Mouse (Mus musculus): ENCODE results near the gene Podxl2. TPM values are rescaled to one million over a fixed set of nuclear protein-coding genes. Genes with fewer than 3 reads are reported as not detected.

Gene Podxl2
- polyA plus RNA-seq, 1 experiment from 2014 or later = 26.4 TPM

DNA sequence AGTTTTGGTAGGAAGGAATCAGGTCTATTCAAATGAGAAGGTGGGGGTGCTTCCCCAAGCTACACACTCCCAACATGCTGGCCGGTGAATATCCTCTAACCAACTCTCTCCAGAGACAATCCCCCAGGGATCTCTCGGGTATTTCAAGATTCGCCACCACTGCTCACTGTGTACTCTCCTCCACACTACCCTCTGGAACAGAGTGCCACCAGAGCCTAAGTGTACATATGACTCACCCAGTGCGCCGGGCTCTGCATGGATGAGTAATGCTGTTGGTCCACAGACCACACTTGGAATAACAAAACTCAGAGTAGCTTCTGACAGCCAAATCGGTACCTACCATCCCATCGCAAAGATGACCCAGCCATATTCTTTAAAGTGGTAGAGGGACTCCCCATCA is 5.4 kb downstream of the Podxl2 start:
- Histone ChIP-seq H3K9ac (ENCODE audit: low read depth, low read length) (no peak overlapping the region), H3K27ac (ENCODE audit: low read depth, low read length) (no peak overlapping the region)
- no peak for ATAC-seq (replicated peaks; ENCODE audit: insufficient number of reproducible peaks, low FRiP score, low TSS enrichment)

GRCm38 (mm10) chr6:88865704-88866103 is 9.1 kb downstream of the Podxl2 start:
- Histone ChIP-seq H3K4me1 (ENCODE audit: control insufficient read depth, insufficient read depth, low read length) (no peaks in the 10 kb centered on the region), H3K9me3 (replicated peaks; ENCODE audit: control insufficient read depth, low read length) (peaks cover 2% of the 10 kb centered on the region; the same call in 1 of the 2 replicates), H3K4me2 (no peak overlapping the region), H3K27ac (ENCODE audit: low read depth, low read length) (no peak overlapping the region), H3K36me3 (ENCODE audit: control insufficient read depth, insufficient read depth, low read length) (peaks cover 7% of the 10 kb centered on the region; the same call in 1 of the 2 replicates), H3K27me3 (ENCODE audit: control insufficient read depth, insufficient read depth, low read length) (0 out of 2 replicates have a peak, but pooled peaks cover 3% of the 10 kb centered on the region), H3K9ac (ENCODE audit: low read depth, low read length) (no peak overlapping the region), H3K4me3 (ENCODE audit: low read depth, low read length) (no peak overlapping the region)
- no peak for ATAC-seq (replicated peaks; ENCODE audit: insufficient number of reproducible peaks, low FRiP score, low TSS enrichment)
- WGBS (ENCODE audit: insufficient replicate concordance) = 77% methylated on average over 7 of the region's 7 CpGs

More for the DNA sequence above, 5.4 kb downstream of the Podxl2 start:
- peaks cover 5% of the 10 kb centered on the region; the same call in 1 of the 2 replicates for H3K4me1 ChIP-seq (ENCODE audit: control insufficient read depth, insufficient read depth, low read length)
- no peak overlapping the region for H3K4me3 ChIP-seq (ENCODE audit: low read depth, low read length)
- no peak overlapping the region for H3K4me2 ChIP-seq
- H3K9me3 ChIP-seq (replicated peaks; ENCODE audit: control insufficient read depth, low read length) = no peaks in the 10 kb centered on the region
- no peaks in the 10 kb centered on the region for H3K36me3 ChIP-seq (ENCODE audit: control insufficient read depth, insufficient read depth, low read length)
- H3K27me3 ChIP-seq (ENCODE audit: control insufficient read depth, insufficient read depth, low read length) = peaks cover 21% of the 10 kb centered on the region
- WGBS (ENCODE audit: insufficient replicate concordance) = 80% methylated on average over 7 of the region's 7 CpGs

DNA sequence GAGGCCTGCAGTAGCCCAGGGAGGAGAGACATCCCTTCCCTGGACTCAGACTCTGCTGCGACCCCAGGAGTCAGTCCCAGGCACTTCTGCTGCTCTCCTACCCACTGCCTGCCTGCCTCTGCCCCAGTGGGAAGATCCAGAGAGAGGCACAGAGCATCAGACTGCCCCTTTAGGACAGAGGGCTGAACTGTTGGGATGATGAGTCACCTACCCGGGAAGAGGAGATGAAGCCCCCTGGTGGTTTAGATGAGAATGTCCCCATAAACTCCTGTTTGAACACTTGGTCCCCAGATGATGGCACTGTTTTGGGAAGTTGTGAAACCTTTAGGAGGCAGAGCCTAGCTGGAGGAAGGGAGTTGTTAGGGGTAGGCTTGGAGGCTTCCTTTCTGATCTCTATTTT is 13.9 kb downstream of the Podxl2 start:
- WGBS (ENCODE audit: insufficient replicate concordance) = 11% methylated on average over 2 of the region's 2 CpGs
- H3K27ac ChIP-seq (ENCODE audit: low read depth, low read length) = no peak overlapping the region
- no peak overlapping the region for H3K4me2 ChIP-seq
- peaks cover 2% of the 10 kb centered on the region; the same call in 1 of the 2 replicates for H3K9me3 ChIP-seq (replicated peaks; ENCODE audit: control insufficient read depth, low read length)
- H3K9ac ChIP-seq (ENCODE audit: low read depth, low read length) = no peak overlapping the region
- H3K36me3 ChIP-seq (ENCODE audit: control insufficient read depth, insufficient read depth, low read length) = peaks cover 7% of the 10 kb centered on the region; the same call in 1 of the 2 replicates
- peaks cover 5% of the 10 kb centered on the region for H3K4me1 ChIP-seq (ENCODE audit: control insufficient read depth, insufficient read depth, low read length)
- H3K27me3 ChIP-seq (ENCODE audit: control insufficient read depth, insufficient read depth, low read length) = 0 out of 2 replicates have a peak, but pooled peaks cover 3% of the 10 kb centered on the region
- ATAC-seq (replicated peaks; ENCODE audit: insufficient number of reproducible peaks, low FRiP score, low TSS enrichment) = no peak
- no peak overlapping the region for H3K4me3 ChIP-seq (ENCODE audit: low read depth, low read length)

- Histone ChIP-seq H3K4me3 (ENCODE audit: low read depth, low read length) (no peak overlapping the region), H3K4me1 (ENCODE audit: control insufficient read depth, insufficient read depth, low read length) (peaks cover 5% of the 10 kb centered on the region), H3K27me3 (ENCODE audit: control insufficient read depth, insufficient read depth, low read length) (no peaks in the 10 kb centered on the region), H3K36me3 (ENCODE audit: control insufficient read depth, insufficient read depth, low read length) (peaks cover 5% of the 10 kb centered on the region; the same call in 1 of the 2 replicates), H3K27ac (ENCODE audit: low read depth, low read length) (no peak overlapping the region), H3K9ac (ENCODE audit: low read depth, low read length) (no peak overlapping the region), H3K9me3 (replicated peaks; ENCODE audit: control insufficient read depth, low read length) (peaks cover 2% of the 10 kb centered on the region; the same call in 1 of the 2 replicates), H3K4me2 (no peak overlapping the region)
- no peak for ATAC-seq (replicated peaks; ENCODE audit: insufficient number of reproducible peaks, low FRiP score, low TSS enrichment)
- 54% methylated on average over 7 of the region's 7 CpGs for WGBS (ENCODE audit: insufficient replicate concordance)
These were observed 16.5 kb downstream of the Podxl2 start for GRCm38 (mm10) chr6:88858341-88858740.

- Histone ChIP-seq H3K36me3 (ENCODE audit: control insufficient read depth, insufficient read depth, low read length) (peaks cover under 1% of the 10 kb centered on the region; the same call in 1 of the 2 replicates), H3K9me3 (replicated peaks; ENCODE audit: control insufficient read depth, low read length) (peaks cover 2% of the 10 kb centered on the region; the same call in 1 of the 2 replicates), H3K4me3 (ENCODE audit: low read depth, low read length) (no peak overlapping the region), H3K4me2 (peak overlapping the region; percentile 28), H3K27me3 (ENCODE audit: control insufficient read depth, insufficient read depth, low read length) (no peaks in the 10 kb centered on the region), H3K9ac (ENCODE audit: low read depth, low read length) (no peak overlapping the region), H3K27ac (ENCODE audit: low read depth, low read length) (peak overlapping the region; percentile 92), H3K4me1 (ENCODE audit: control insufficient read depth, insufficient read depth, low read length) (peaks cover 5% of the 10 kb centered on the region)
- no peak for ATAC-seq (replicated peaks; ENCODE audit: insufficient number of reproducible peaks, low FRiP score, low TSS enrichment)
- 67% methylated on average over 6 of the region's 6 CpGs for WGBS (ENCODE audit: insufficient replicate concordance)
These were observed 17.0 kb downstream of the Podxl2 start for GRCm38 (mm10) chr6:88857830-88858229.

DNA sequence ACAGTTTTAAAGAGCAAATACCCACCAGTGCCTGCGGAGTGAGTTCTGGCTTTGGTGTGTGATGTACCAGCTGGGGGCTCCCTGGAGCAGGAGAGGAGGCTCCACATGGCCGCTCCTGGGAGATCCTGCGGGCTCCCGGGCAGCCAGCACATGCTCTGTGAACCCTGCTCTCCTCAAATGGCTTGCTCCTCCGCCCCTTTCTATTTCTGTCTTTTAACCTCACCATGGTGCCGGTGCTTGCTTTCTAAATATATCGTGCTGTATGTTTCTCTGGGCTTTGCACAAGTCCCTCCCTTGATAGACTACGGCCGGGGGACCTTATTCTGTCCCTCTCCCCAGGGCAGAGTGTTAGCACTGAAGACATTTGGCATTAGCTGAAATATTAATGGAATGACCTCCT is 17.6 kb downstream of the Podxl2 start:
- Histone ChIP-seq H3K27me3 (ENCODE audit: control insufficient read depth, insufficient read depth, low read length) (no peaks in the 10 kb centered on the region), H3K4me1 (ENCODE audit: control insufficient read depth, insufficient read depth, low read length) (peaks cover 5% of the 10 kb centered on the region), H3K4me2 (peak overlapping the region; percentile 28), H3K4me3 (ENCODE audit: low read depth, low read length) (no peak overlapping the region), H3K9ac (ENCODE audit: low read depth, low read length) (no peak overlapping the region; the same call in 1 of the 2 replicates), H3K27ac (ENCODE audit: low read depth, low read length) (peak overlapping the region; percentile 92), H3K9me3 (replicated peaks; ENCODE audit: control insufficient read depth, low read length) (peaks cover 2% of the 10 kb centered on the region; the same call in 1 of the 2 replicates), H3K36me3 (ENCODE audit: control insufficient read depth, insufficient read depth, low read length) (no peaks in the 10 kb centered on the region; the same call in 1 of the 2 replicates)
- peak; percentile 43 for ATAC-seq (replicated peaks; ENCODE audit: insufficient number of reproducible peaks, low FRiP score, low TSS enrichment)
- WGBS (ENCODE audit: insufficient replicate concordance) = 20% methylated on average over 9 of the region's 9 CpGs

- Histone ChIP-seq H3K4me1 (ENCODE audit: control insufficient read depth, insufficient read depth, low read length) (peaks cover 5% of the 10 kb centered on the region), H3K9ac (ENCODE audit: low read depth, low read length) (no peak overlapping the region), H3K9me3 (replicated peaks; ENCODE audit: control insufficient read depth, low read length) (no peaks in the 10 kb centered on the region), H3K36me3 (ENCODE audit: control insufficient read depth, insufficient read depth, low read length) (no peaks in the 10 kb centered on the region), H3K4me2 (no peak overlapping the region), H3K27me3 (ENCODE audit: control insufficient read depth, insufficient read depth, low read length) (no peaks in the 10 kb centered on the region), H3K4me3 (ENCODE audit: low read depth, low read length) (no peak overlapping the region), H3K27ac (ENCODE audit: low read depth, low read length) (no peak overlapping the region)
- ATAC-seq (replicated peaks; ENCODE audit: insufficient number of reproducible peaks, low FRiP score, low TSS enrichment) = 0 out of 2 replicates have a peak, but pooled peaks have one; percentile 25
- 26% methylated on average over 5 of the region's 5 CpGs for WGBS (ENCODE audit: insufficient replicate concordance)
These were observed 19.2 kb downstream of the Podxl2 start for GRCm38 (mm10) chr6:88855636-88856035.

DNA sequence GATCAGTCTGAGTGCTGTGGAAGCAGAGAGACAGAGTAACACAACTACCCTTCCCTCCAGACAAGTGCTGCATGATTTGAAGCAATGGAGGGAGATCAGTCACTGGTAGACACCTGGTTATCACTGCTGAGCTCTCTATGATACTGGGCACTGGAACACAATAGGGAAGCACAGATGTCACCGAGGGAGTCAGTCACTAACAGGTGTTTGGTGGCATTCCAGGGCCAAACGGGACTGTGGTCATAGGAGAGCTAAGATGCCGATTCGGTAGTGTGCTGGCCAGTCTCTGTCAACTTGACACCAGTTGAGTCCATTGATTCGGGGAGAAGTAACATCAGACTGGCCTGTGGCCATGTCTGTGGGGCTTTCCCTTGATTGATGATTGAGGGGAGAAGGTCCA is 20.3 kb downstream of the Podxl2 start:
- H3K27ac ChIP-seq (ENCODE audit: low read depth, low read length) = no peak overlapping the region
- H3K9ac ChIP-seq (ENCODE audit: low read depth, low read length) = no peak overlapping the region
- no peak overlapping the region for H3K4me3 ChIP-seq (ENCODE audit: low read depth, low read length)
- peaks cover 5% of the 10 kb centered on the region for H3K4me1 ChIP-seq (ENCODE audit: control insufficient read depth, insufficient read depth, low read length)
- no peak overlapping the region for H3K4me2 ChIP-seq
- ATAC-seq (replicated peaks; ENCODE audit: insufficient number of reproducible peaks, low FRiP score, low TSS enrichment) = no peak
- no peaks in the 10 kb centered on the region for H3K27me3 ChIP-seq (ENCODE audit: control insufficient read depth, insufficient read depth, low read length)
- WGBS (ENCODE audit: insufficient replicate concordance) = 68% methylated on average over 5 of the region's 5 CpGs
- no peaks in the 10 kb centered on the region for H3K36me3 ChIP-seq (ENCODE audit: control insufficient read depth, insufficient read depth, low read length)
- H3K9me3 ChIP-seq (replicated peaks; ENCODE audit: control insufficient read depth, low read length) = no peaks in the 10 kb centered on the region

DNA sequence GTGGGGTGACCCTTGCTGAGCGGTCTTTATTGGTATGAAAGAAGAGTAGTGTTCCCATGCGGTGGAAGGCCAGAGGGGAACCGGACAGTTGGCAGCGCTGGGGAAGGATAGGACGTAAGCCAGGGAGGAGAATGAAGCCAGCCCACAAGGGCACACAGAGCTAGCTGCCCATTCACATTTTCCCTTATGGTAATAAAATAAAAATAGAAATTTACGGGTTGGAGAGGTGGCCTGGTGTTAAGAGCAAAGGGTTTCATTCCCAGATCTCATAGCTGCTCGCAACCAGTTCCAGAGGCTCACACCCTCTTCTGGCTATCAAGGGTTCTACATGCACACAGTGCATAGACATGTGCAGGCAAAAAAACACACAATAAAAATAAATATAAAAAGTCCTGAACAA is 24.8 kb downstream of the Podxl2 start:
- Histone ChIP-seq H3K27me3 (ENCODE audit: control insufficient read depth, insufficient read depth, low read length) (no peaks in the 10 kb centered on the region), H3K9me3 (replicated peaks; ENCODE audit: control insufficient read depth, low read length) (no peaks in the 10 kb centered on the region), H3K27ac (ENCODE audit: low read depth, low read length) (no peak overlapping the region), H3K36me3 (ENCODE audit: control insufficient read depth, insufficient read depth, low read length) (no peaks in the 10 kb centered on the region), H3K4me3 (ENCODE audit: low read depth, low read length) (no peak overlapping the region), H3K4me2 (no peak overlapping the region), H3K4me1 (ENCODE audit: control insufficient read depth, insufficient read depth, low read length) (no peaks in the 10 kb centered on the region), H3K9ac (ENCODE audit: low read depth, low read length) (no peak overlapping the region)
- no peak for ATAC-seq (replicated peaks; ENCODE audit: insufficient number of reproducible peaks, low FRiP score, low TSS enrichment)
- WGBS (ENCODE audit: insufficient replicate concordance) = 85% methylated on average over 7 of the region's 7 CpGs

Data from heart, embryonic 11.5 days (tissue).